Mouse (Mus musculus): ENCODE results near the gene Lrmda.
"Not testable (repeated sequence)": the region's sequence is repeated elsewhere in the genome, so short reads cannot be mapped to it uniquely, and the experiment has no call there.

Lrmda gene

GRCm38 (mm10) chr14:22800871-22801636, 781.5 kb downstream of the Lrmda start:
- no peak for DNase-seq (ENCODE audit: low spot score in 2 of 2)

DNA sequence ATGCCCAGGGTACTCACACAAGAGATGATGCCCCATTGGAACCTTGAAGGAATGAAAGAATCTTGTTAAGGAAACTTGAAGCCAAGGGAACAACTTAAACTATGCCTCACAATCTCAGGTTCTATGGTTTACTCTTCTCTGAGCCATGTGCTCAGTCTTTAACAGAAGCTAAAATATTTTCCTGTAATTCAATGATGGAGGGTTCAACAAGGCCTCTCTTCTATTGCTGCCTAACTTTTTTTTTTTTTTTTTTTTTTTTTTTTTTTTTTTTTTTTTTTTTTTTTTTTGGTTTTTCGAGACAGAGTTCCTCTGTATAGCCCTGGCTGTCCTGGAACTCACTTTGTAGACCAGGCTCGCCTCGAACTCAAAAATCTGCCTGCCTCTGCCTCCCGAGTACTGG, 782.2 kb downstream of the Lrmda start:
- not testable (repeated sequence) for DNase-seq (ENCODE audit: low spot score in 2 of 2)

DNA sequence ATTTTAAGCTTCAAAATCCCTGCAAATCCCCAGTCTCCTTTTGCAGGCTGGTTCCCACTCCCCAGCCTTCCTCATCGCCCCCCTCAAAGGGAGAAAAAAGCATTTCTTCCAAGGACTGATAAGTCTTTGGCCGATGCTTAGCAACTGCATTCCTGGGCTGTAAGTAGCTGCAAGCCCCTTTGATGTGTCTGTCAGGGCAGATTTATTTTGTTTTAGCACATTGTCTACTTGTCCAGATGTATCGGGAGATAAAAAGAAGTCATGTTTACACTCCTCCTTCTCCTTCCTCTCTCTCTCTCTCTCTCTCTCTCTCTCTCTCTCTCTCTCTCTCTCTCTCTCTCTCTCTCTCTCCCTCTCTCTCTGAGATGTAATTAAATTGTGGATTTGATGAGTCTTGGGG, 787.8 kb downstream of the Lrmda start:
- no peak for DNase-seq (ENCODE audit: low spot score in 2 of 2)

DNA sequence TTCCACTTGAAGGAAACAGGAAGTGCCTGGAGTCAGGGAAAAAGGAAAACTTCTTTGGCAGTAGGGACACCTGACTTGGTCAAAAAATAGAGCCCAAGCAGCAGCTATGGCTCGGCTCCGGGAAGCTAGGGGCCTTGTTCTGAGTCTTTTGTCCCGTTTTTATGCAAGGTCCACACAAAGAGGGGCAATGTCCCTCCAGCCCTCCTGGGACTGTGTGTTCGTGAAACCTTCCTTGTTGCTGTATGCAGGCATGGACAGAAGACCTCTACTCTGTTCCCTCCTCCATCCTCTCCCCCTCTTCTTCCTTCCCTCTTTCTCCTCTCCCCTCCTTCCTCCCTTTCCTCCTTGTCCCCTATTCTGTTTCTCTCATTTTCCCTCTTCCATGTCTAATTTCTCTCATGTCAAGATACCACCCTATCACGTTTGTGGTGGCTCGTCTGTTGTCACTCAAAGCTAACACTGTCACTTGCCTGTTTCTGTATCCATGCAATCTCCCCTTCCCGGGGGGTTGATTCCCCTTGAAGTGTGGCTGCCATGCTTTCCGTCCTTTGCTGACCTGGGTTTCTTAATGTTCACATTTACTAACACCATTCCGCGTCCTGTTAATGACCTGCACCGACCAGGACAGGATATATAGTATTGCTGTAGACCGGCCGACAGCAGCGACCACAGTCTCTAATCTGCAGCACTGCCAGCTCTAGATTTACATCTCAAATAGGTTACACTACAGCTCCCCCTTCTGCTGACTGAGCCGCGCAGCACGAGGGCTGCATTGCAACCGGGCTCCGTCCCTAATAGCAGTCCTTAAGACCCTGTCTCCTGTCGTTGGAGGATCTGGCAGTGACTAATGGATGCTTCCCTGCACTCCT, 788.4 kb downstream of the Lrmda start:
- DNase-seq (ENCODE audit: low spot score in 2 of 2), result peak; percentile 15 to 40

GRCm38 (mm10) chr14:22808595-22809166, 789.2 kb downstream of the Lrmda start:
- no peak for DNase-seq (ENCODE audit: low spot score in 2 of 2)

GRCm38 (mm10) chr14:22809229-22809628, 789.7 kb downstream of the Lrmda start:
- no peak for DNase-seq (ENCODE audit: low spot score in 2 of 2)

DNA sequence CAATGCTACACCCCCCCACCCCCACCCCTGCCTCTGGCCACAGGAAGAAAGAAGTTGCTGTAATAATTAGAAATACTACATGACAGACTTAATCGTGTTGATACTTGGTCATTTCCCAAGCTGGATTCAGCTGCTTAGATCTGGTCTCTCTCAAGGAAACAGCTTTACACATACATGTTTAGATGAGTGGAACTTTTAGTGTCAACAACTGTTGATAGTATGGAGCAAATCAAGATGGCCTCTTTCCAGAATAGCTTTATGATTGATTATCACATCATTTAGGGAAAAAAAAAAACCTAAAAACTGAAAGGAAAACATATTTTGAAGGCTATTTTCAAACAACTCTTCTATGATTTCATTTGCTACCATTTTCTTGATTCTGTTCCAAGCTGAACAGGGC, 791.0 kb downstream of the Lrmda start:
- DNase-seq (ENCODE audit: low spot score in 2 of 2), result no peak

DNA sequence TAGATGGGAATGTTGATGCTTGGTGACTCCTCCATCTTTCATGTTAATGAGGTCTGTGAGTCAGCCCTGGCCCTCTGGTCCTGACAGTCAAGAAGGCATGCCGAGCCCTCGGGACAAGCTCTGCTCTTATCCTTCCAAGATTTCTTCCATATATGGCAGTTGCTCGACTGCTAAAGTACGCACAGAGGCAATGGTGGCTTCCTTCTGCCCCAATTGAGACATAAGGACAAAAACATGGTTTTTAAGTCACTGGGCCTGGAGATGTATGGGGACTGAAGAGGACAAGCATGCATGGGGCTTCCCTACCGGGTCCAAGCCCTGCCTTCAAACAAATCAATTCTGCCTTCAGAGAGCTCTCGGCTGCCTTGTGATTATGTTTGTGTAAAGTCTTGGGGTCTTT, 793.3 kb downstream of the Lrmda start:
- DNase-seq (ENCODE audit: low spot score in 2 of 2), result no peak

DNA sequence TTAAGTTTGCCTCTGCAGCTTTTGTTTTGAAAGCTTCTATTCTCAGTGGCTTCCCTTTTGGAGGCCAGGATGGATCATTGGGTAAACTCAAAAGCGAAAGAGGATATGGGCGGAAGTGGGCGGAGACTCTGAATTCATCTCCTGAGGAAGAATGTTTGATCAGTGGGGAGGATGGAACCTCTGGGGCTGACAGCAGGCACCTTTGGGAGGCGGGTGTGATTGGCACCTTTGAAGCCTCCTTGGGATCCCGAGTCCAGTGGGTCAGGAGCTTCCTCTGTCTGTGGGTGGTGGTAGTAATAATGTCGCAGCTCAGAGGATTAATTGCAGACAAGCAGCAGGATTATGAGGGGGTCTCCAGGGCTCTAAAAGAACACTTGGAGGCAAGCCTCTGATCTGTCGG, 793.9 kb downstream of the Lrmda start:
- no peak for DNase-seq (ENCODE audit: low spot score in 2 of 2)

DNA sequence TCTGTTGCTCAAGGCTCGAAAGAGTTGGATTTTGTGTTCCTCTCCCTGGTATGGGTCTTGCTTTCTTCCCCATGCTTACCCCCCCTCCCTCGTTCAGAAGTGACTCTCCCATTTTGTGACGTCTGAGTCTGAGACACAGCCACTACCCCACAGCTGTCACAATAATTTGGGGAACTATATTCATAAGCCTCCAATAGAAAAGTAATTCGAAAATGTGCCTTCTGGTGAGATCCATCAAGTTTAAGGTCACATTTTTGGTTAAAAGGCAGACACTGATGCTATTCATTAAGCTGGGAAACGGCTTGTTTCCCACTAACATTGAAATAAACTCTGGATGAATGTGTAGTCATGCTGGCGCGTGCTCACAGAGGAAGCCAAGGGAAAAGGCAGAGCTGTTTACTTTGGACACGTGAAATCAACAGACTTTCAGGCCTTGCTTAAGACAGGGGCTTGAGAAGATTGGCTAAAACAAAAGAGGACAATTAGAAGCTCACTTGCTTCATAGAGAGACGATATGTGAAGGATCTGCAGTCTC, 795.4 kb downstream of the Lrmda start:
- DNase-seq (ENCODE audit: low spot score in 2 of 2), result no peak

DNA sequence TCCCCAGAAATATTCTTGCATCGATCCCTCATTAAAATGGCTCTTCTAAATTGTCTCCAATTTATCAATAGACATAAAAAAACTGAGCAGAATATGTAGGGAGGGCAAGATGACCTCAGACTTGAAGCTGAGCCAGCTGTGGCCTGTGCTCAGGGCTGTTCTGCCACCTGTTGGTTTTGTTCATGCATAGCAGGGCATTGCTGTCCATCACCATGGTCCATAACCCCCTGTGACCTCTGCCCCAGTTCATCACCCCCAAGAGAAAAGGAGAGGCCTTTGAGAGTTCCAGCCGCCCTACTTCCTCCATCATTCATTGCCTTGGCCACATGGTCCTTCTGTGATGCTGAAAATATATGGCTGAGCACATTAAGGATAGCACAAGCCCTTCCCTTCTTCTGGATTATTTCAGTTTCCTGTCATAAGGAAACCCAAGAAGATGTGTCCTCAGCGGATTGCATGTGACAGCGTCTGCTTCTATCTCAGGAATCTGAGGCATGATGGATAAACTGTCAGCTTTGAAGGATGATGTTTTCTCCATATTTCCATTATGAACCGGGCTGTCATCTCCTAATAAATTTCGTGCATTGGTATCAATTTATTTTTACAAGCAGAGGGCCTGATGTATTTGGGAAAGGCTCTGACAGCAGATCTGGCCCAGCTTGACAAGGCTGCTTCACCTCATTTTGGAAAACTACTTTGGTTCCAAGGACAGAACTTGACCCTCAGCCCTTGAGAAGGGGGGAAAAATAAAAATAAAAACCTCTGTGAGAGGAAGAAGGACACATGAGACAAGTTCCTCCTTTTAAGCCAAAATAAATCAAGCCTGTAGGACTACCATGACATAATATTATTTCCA, 798.1 kb downstream of the Lrmda start:
- DNase-seq (ENCODE audit: low spot score in 2 of 2), result no peak

- DNase-seq (ENCODE audit: low spot score in 2 of 2), result no peak
Measured at GRCm38 (mm10) chr14:22818202-22818530, 798.7 kb downstream of the Lrmda start.

DNA sequence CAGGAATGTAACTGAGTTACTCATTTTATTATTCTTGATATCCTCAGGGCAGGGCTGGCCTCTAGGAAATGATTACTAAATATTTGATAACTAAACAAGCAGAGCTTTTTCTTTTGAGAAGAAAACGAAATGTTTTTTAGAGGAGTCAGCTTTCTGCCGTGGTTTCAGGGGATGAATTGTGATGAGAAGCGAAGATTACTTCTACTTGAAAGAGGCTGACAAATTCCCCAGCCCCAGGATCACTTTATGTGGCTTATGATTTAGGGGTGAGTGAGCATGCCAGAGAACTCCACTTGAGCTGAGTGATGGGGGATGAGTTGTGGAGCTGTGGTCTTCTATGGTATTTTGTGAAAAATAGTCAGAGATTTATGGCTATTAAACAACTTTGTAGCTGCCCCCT, 803.4 kb downstream of the Lrmda start:
- DNase-seq (ENCODE audit: low spot score in 2 of 2), result no peak

- no peak for DNase-seq (ENCODE audit: low spot score in 2 of 2)
Measured at GRCm38 (mm10) chr14:22826825-22827224, 807.3 kb downstream of the Lrmda start.

- DNase-seq (ENCODE audit: low spot score in 2 of 2), result no peak
Measured at GRCm38 (mm10) chr14:22837058-22837457, 817.5 kb downstream of the Lrmda start.

DNA sequence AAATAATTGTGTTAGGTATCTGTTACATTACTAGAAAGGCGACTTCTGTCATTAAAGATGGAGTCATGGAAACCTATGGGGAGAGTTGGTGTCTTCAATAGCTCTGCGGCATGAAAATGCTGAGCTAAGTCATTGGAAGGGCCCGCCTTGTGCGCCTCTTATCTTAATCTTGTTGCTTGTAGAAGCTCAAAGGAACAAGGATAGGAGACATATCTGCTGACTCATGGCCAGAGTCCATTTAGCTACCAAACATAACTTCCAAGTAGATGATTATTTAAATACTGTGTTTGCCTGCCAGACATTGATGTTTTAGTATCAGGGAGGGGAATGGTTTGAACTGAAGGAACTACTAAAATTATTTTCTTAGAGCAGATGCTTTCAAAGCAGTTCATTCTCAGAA, 821.6 kb downstream of the Lrmda start:
- DNase-seq (ENCODE audit: low spot score in 2 of 2), result no peak

DNA sequence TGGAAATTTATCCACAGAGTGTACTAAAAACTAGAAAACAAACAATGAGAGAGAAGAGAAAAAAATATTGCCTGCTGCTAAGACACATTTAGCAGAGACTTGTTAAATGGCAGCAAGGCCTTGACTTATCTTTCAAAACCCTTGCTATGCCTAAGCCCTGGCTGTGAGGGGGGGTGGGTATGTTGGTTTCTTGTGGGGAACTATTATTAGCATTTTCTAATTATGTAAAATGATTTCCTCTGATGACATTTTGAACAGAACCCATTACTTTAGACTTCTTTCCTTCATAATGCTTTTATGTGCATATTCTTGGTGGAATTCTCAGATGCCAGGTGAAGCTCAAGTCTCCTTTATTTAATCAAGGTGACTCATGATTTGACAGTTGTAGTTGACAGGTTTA, 824.5 kb downstream of the Lrmda start:
- DNase-seq (ENCODE audit: low spot score in 2 of 2), result no peak

GRCm38 (mm10) chr14:22845401-22845800, 825.9 kb downstream of the Lrmda start:
- no peak for DNase-seq (ENCODE audit: low spot score in 2 of 2)

GRCm38 (mm10) chr14:22847011-22847786, 827.7 kb downstream of the Lrmda start:
- no peak for DNase-seq (ENCODE audit: low spot score in 2 of 2)

GRCm38 (mm10) chr14:22849108-22849507, 829.6 kb downstream of the Lrmda start:
- no peak for DNase-seq (ENCODE audit: low spot score in 2 of 2)

- DNase-seq (ENCODE audit: low spot score in 2 of 2), result no peak
Measured at GRCm38 (mm10) chr14:22860631-22861030, 841.1 kb downstream of the Lrmda start.
